ENCODE assay signal across 16 mouse cellular contexts in the genomic region with DNA sequence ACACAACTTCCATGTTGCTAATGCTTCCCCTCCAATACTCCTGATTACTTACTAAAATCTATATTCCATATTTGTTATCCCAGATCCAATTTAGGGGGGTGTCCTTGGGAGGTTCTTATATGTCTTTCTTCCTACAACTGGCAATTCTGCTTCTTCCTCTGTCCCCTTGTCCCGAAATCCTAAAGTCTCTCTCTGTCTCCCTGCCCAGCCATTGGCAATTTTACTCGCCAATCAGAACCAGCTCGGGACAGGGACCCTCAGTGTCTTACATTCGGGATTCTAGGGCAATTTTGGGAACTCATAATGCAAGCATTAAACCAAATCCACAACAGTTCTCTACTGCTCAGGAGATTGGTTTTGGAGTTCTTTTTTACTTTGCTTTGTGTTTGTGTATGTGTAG.
"Had no signal": no experiment of that assay in that cellular context is flagged by ENCODE, and none has a peak within 500 bp of the region (broad histone marks: within the 10 kb centered on the region; RNA-seq: fewer than 3 reads in every experiment).

No protein-coding gene starts in this region.

- H3K27ac ChIP-seq: neural tube, embryonic 13.5 days; neural tube, embryonic 15.5 days; stomach, embryonic 15.5 days; stomach, postnatal 0 days had no signal

- H3K4me2 ChIP-seq: neural tube, embryonic 13.5 days; neural tube, embryonic 15.5 days; stomach, embryonic 15.5 days had no signal

- H3K36me3 ChIP-seq: neural tube, embryonic 13.5 days; neural tube, embryonic 15.5 days; stomach, embryonic 15.5 days had no signal

- H3K9ac ChIP-seq: neural tube, embryonic 13.5 days; neural tube, embryonic 15.5 days; stomach, embryonic 15.5 days had no signal

- H3K9me3 ChIP-seq: neural tube, embryonic 13.5 days; neural tube, embryonic 15.5 days; stomach, embryonic 15.5 days had no signal

- DNase-seq: retina, postnatal 1 day; right cerebral cortex, adult 18-20 months; right cerebral cortex, postnatal 14 days; right cerebral cortex, postnatal 25 days; right cerebral cortex, postnatal 4 days; spleen, adult 18-20 months; thymus, adult 18-20 months; thymus, adult 2 months; thymus, postnatal 14 days; thymus, postnatal 25 days; thymus, postnatal 36 days; thymus, postnatal 4 days had no signal

- H3K4me3 ChIP-seq: neural tube, embryonic 13.5 days; neural tube, embryonic 15.5 days; stomach, embryonic 15.5 days had no signal

- H3K27me3 ChIP-seq: neural tube, embryonic 13.5 days; neural tube, embryonic 15.5 days; stomach, embryonic 15.5 days had no signal
